Mouse (Mus musculus): ENCODE results near the gene Psme4. TPM values are rescaled to one million over a fixed set of nuclear protein-coding genes. Genes with fewer than 3 reads are reported as not detected.

Gene Psme4
- total and polyA plus RNA-seq, 2 experiments, result 10.7 to 77.8 TPM

GRCm38 (mm10) chr11:30792680-30793079 is 21.2 kb downstream of the Psme4 start:
- no peak overlapping the region for H3K9ac ChIP-seq (ENCODE audit: low read depth, low read length)
- no peak for DNase-seq (ENCODE audit: extremely low read depth, low read depth, low spot score)
- H3K4me1 ChIP-seq (ENCODE audit: control insufficient read depth, insufficient read depth, low read length), result peaks cover 1% of the 10 kb centered on the region; the same call in 1 of the 2 replicates
- H3K79me2 ChIP-seq (ENCODE audit: control insufficient read depth, insufficient read depth, low read length), result peaks cover 13% of the 10 kb centered on the region; the same call in 1 of the 2 replicates
- H3K36me3 ChIP-seq (ENCODE audit: control insufficient read depth, insufficient read depth, low read length), result peaks cover 2% of the 10 kb centered on the region; the same call in 1 of the 2 replicates
- no peak overlapping the region for H3K27ac ChIP-seq (replicated peaks; ENCODE audit: insufficient read depth, low read depth, low read length)
- no peak overlapping the region for H3K4me3 ChIP-seq (ENCODE audit: insufficient read depth, low read depth, low read length)
- TF ChIP-seq CTCF (IDR thresholded peaks at IDR 0.05; ENCODE audit: low read depth, low read length) (no peak), POLR2A (IDR thresholded peaks at IDR 0.05; ENCODE audit: extremely low read depth, insufficient read depth, low read length) (no peak)
- WGBS, result 68% methylated on average over 7 of the region's 7 CpGs
- H3K27me3 ChIP-seq (ENCODE audit: control insufficient read depth, insufficient read depth, low read length), result no peaks in the 10 kb centered on the region

- Histone ChIP-seq H3K27ac (replicated peaks; ENCODE audit: insufficient read depth, low read depth, low read length) (no peak overlapping the region), H3K36me3 (ENCODE audit: control insufficient read depth, insufficient read depth, low read length) (peaks cover 2% of the 10 kb centered on the region; the same call in 1 of the 2 replicates)
- 47% methylated on average over 1 of the region's 1 CpGs for WGBS
These were observed 22.2 kb downstream of the Psme4 start for GRCm38 (mm10) chr11:30793753-30794152.

GRCm38 (mm10) chr11:30797236-30797635 is 25.7 kb downstream of the Psme4 start:
- no peak for DNase-seq (ENCODE audit: extremely low read depth, low read depth, low spot score)
- TF ChIP-seq POLR2A (IDR thresholded peaks at IDR 0.05; ENCODE audit: extremely low read depth, insufficient read depth, low read length) (no peak), CTCF (IDR thresholded peaks at IDR 0.05; ENCODE audit: low read depth, low read length) (no peak)
- no peaks in the 10 kb centered on the region for H3K27me3 ChIP-seq (ENCODE audit: control insufficient read depth, insufficient read depth, low read length)
- no peak overlapping the region for H3K4me3 ChIP-seq (ENCODE audit: insufficient read depth, low read depth, low read length)
- H3K79me2 ChIP-seq (ENCODE audit: control insufficient read depth, insufficient read depth, low read length), result no peaks in the 10 kb centered on the region; the same call in 1 of the 2 replicates
- H3K9ac ChIP-seq (ENCODE audit: low read depth, low read length), result no peak overlapping the region
- no peaks in the 10 kb centered on the region; the same call in 1 of the 2 replicates for H3K36me3 ChIP-seq (ENCODE audit: control insufficient read depth, insufficient read depth, low read length)
- 91% methylated on average over 2 of the region's 2 CpGs for WGBS
- no peak overlapping the region for H3K27ac ChIP-seq (replicated peaks; ENCODE audit: insufficient read depth, low read depth, low read length)
- H3K4me1 ChIP-seq (ENCODE audit: control insufficient read depth, insufficient read depth, low read length), result no peaks in the 10 kb centered on the region

More at GRCm38 (mm10) chr11:30793753-30794152, 22.2 kb downstream of the Psme4 start:
- Histone ChIP-seq H3K4me3 (ENCODE audit: insufficient read depth, low read depth, low read length) (no peak overlapping the region), H3K9ac (ENCODE audit: low read depth, low read length) (no peak overlapping the region), H3K4me1 (ENCODE audit: control insufficient read depth, insufficient read depth, low read length) (no peaks in the 10 kb centered on the region; the same call in 1 of the 2 replicates), H3K79me2 (ENCODE audit: control insufficient read depth, insufficient read depth, low read length) (peaks cover 13% of the 10 kb centered on the region; the same call in 1 of the 2 replicates), H3K27me3 (ENCODE audit: control insufficient read depth, insufficient read depth, low read length) (no peaks in the 10 kb centered on the region)
- DNase-seq (ENCODE audit: extremely low read depth, low read depth, low spot score), result no peak
- TF ChIP-seq CTCF (IDR thresholded peaks at IDR 0.05; ENCODE audit: low read depth, low read length), result no peak
- TF ChIP-seq POLR2A (IDR thresholded peaks at IDR 0.05; ENCODE audit: extremely low read depth, insufficient read depth, low read length), result no peak

- H3K79me2 ChIP-seq (ENCODE audit: control insufficient read depth, insufficient read depth, low read length), result no peaks in the 10 kb centered on the region; the same call in 1 of the 2 replicates
- H3K36me3 ChIP-seq (ENCODE audit: control insufficient read depth, insufficient read depth, low read length), result peaks cover 3% of the 10 kb centered on the region
- peak; percentile 48 for DNase-seq (ENCODE audit: extremely low read depth, low read depth, low spot score)
- H3K27ac ChIP-seq (replicated peaks; ENCODE audit: insufficient read depth, low read depth, low read length), result no peak overlapping the region
- no peaks in the 10 kb centered on the region for H3K27me3 ChIP-seq (ENCODE audit: control insufficient read depth, insufficient read depth, low read length)
- no peak overlapping the region for H3K9ac ChIP-seq (ENCODE audit: low read depth, low read length)
- no peak overlapping the region for H3K4me3 ChIP-seq (ENCODE audit: insufficient read depth, low read depth, low read length)
- H3K4me1 ChIP-seq (ENCODE audit: control insufficient read depth, insufficient read depth, low read length), result no peaks in the 10 kb centered on the region
- TF ChIP-seq POLR2A (IDR thresholded peaks at IDR 0.05; ENCODE audit: extremely low read depth, insufficient read depth, low read length) (no peak), CTCF (IDR thresholded peaks at IDR 0.05; ENCODE audit: low read depth, low read length) (peak; percentile 89)
- 69% methylated on average over 1 of the region's 1 CpGs for WGBS
These were observed 28.0 kb downstream of the Psme4 start for GRCm38 (mm10) chr11:30799496-30799895.

- no peak overlapping the region for H3K9ac ChIP-seq (ENCODE audit: low read depth, low read length)
- no peaks in the 10 kb centered on the region for H3K4me1 ChIP-seq (ENCODE audit: control insufficient read depth, insufficient read depth, low read length)
- TF ChIP-seq CTCF (IDR thresholded peaks at IDR 0.05; ENCODE audit: low read depth, low read length) (no peak), POLR2A (IDR thresholded peaks at IDR 0.05; ENCODE audit: extremely low read depth, insufficient read depth, low read length) (no peak)
- no peak overlapping the region for H3K27ac ChIP-seq (replicated peaks; ENCODE audit: insufficient read depth, low read depth, low read length)
- peaks cover 3% of the 10 kb centered on the region for H3K36me3 ChIP-seq (ENCODE audit: control insufficient read depth, insufficient read depth, low read length)
- H3K4me3 ChIP-seq (ENCODE audit: insufficient read depth, low read depth, low read length), result no peak overlapping the region
- no peak for DNase-seq (ENCODE audit: extremely low read depth, low read depth, low spot score)
- H3K79me2 ChIP-seq (ENCODE audit: control insufficient read depth, insufficient read depth, low read length), result no peaks in the 10 kb centered on the region; the same call in 1 of the 2 replicates
- no peaks in the 10 kb centered on the region for H3K27me3 ChIP-seq (ENCODE audit: control insufficient read depth, insufficient read depth, low read length)
These were observed 28.6 kb downstream of the Psme4 start for GRCm38 (mm10) chr11:30800091-30800490.

GRCm38 (mm10) chr11:30802421-30802820 is 30.9 kb downstream of the Psme4 start:
- Histone ChIP-seq H3K27me3 (ENCODE audit: control insufficient read depth, insufficient read depth, low read length) (no peaks in the 10 kb centered on the region), H3K9ac (ENCODE audit: low read depth, low read length) (no peak overlapping the region), H3K79me2 (ENCODE audit: control insufficient read depth, insufficient read depth, low read length) (no peaks in the 10 kb centered on the region; the same call in 1 of the 2 replicates), H3K36me3 (ENCODE audit: control insufficient read depth, insufficient read depth, low read length) (peaks cover 3% of the 10 kb centered on the region), H3K4me3 (ENCODE audit: insufficient read depth, low read depth, low read length) (no peak overlapping the region), H3K27ac (replicated peaks; ENCODE audit: insufficient read depth, low read depth, low read length) (no peak overlapping the region), H3K4me1 (ENCODE audit: control insufficient read depth, insufficient read depth, low read length) (no peaks in the 10 kb centered on the region)
- TF ChIP-seq CTCF (IDR thresholded peaks at IDR 0.05; ENCODE audit: low read depth, low read length) (no peak), POLR2A (IDR thresholded peaks at IDR 0.05; ENCODE audit: extremely low read depth, insufficient read depth, low read length) (no peak)
- 69% methylated on average over 1 of the region's 1 CpGs for WGBS
- no peak for DNase-seq (ENCODE audit: extremely low read depth, low read depth, low spot score)
